Mouse (Mus musculus) ES-E14 (cell line): ENCODE measurements around the gene Flt3.

Experiments
- HCFC1 ChIP-seq: IDR thresholded peaks from 2 replicates; pipeline ENCODE4 v1.6.1; 2012; ENCODE audit warnings: low read length, inconsistent platforms, borderline replicate concordance; ENCODE audit not compliant: insufficient read depth
- ZC3H11A ChIP-seq: IDR thresholded peaks from 2 replicates; pipeline ENCODE4 v1.6.1; 2012; ENCODE audit warnings: low read depth, mild to moderate bottlenecking, inconsistent platforms, low read length, borderline replicate concordance

GRCm38 (mm10) chr5:147430361-147430935, 30.2 kb upstream of the Flt3 start:
- TF ChIP-seq HCFC1 (no peak; the same call in 1 of the 2 replicates), ZC3H11A (no peak)
